Mouse (Mus musculus): ENCODE measurements around the gene Lgmn. TPM values are rescaled to one million over a fixed set of nuclear protein-coding genes. Genes with fewer than 3 reads are reported as not detected.

Gene Lgmn
- polyA plus RNA-seq, 1 experiment from 2014 or later, result 77.1 TPM

GRCm38 (mm10) chr12:102422065-102422464, 17.5 kb downstream of the Lgmn start:
- Histone ChIP-seq H3K27me3 (ENCODE audit: control insufficient read depth, insufficient read depth, low read length) (no peaks in the 10 kb centered on the region), H3K4me1 (replicated peaks; ENCODE audit: control insufficient read depth, insufficient read depth) (0 out of 2 replicates have a peak, but pooled peaks cover 3% of the 10 kb centered on the region), H3K9me3 (ENCODE audit: control insufficient read depth, low read length) (no peaks in the 10 kb centered on the region), H3K4me2 (replicated peaks; ENCODE audit: low read depth) (no peak overlapping the region), H3K36me3 (ENCODE audit: control insufficient read depth, insufficient read depth, low read length) (no peaks in the 10 kb centered on the region), H3K27ac (replicated peaks) (no peak overlapping the region), H3K4me3 (ENCODE audit: low read depth, low read length) (no peak overlapping the region), H3K9ac (ENCODE audit: low read length) (no peak overlapping the region)
- no peak for TF ChIP-seq EP300 (optimal IDR thresholded peaks at IDR 0.05)
- no peak for TF ChIP-seq CTCF (IDR thresholded peaks at IDR 0.05; ENCODE audit: low read depth)
- DNase-seq (ENCODE audit: low spot score) (peak; percentile 56), ATAC-seq (ENCODE audit: low FRiP score, low TSS enrichment) (peak; percentile 78)
- 36% methylated on average over 6 of the region's 6 CpGs for WGBS

GRCm38 (mm10) chr12:102420168-102420890, 19.3 kb downstream of the Lgmn start:
- no peak for ATAC-seq (ENCODE audit: low FRiP score, low TSS enrichment)

GRCm38 (mm10) chr12:102419544-102419943, 20.1 kb downstream of the Lgmn start:
- Histone ChIP-seq H3K4me3 (ENCODE audit: low read depth, low read length) (no peak overlapping the region), H3K36me3 (ENCODE audit: control insufficient read depth, insufficient read depth, low read length) (no peaks in the 10 kb centered on the region), H3K9ac (ENCODE audit: low read length) (no peak overlapping the region), H3K27ac (replicated peaks) (peak overlapping the region; percentile 45), H3K4me1 (replicated peaks; ENCODE audit: control insufficient read depth, insufficient read depth) (0 out of 2 replicates have a peak, but pooled peaks cover 3% of the 10 kb centered on the region), H3K9me3 (ENCODE audit: control insufficient read depth, low read length) (no peaks in the 10 kb centered on the region), H3K4me2 (replicated peaks; ENCODE audit: low read depth) (no peak overlapping the region), H3K27me3 (ENCODE audit: control insufficient read depth, insufficient read depth, low read length) (no peaks in the 10 kb centered on the region)
- WGBS, result 57% methylated on average over 3 of the region's 3 CpGs
- ATAC-seq (ENCODE audit: low FRiP score, low TSS enrichment) (no peak), DNase-seq (ENCODE audit: low spot score) (no peak)
- TF ChIP-seq EP300 (optimal IDR thresholded peaks at IDR 0.05), result no peak
- no peak for TF ChIP-seq CTCF (IDR thresholded peaks at IDR 0.05; ENCODE audit: low read depth)

More at GRCm38 (mm10) chr12:102420168-102420890, 19.3 kb downstream of the Lgmn start:
- TF ChIP-seq EP300 (optimal IDR thresholded peaks at IDR 0.05) (no peak), CTCF (IDR thresholded peaks at IDR 0.05; ENCODE audit: low read depth) (no peak)
- H3K4me3 ChIP-seq (ENCODE audit: low read depth, low read length), result no peak overlapping the region
- WGBS, result 68% methylated on average over 10 of the region's 10 CpGs
- H3K9me3 ChIP-seq (ENCODE audit: control insufficient read depth, low read length), result no peaks in the 10 kb centered on the region
- no peak overlapping the region for H3K4me2 ChIP-seq (replicated peaks; ENCODE audit: low read depth)
- DNase-seq (ENCODE audit: low spot score), result no peak
- H3K9ac ChIP-seq (ENCODE audit: low read length), result no peak overlapping the region
- H3K27ac ChIP-seq (replicated peaks), result peak overlapping the region; percentile 30; the same call in 1 of the 2 replicates
- 0 out of 2 replicates have a peak, but pooled peaks cover 3% of the 10 kb centered on the region for H3K4me1 ChIP-seq (replicated peaks; ENCODE audit: control insufficient read depth, insufficient read depth)
- H3K36me3 ChIP-seq (ENCODE audit: control insufficient read depth, insufficient read depth, low read length), result no peaks in the 10 kb centered on the region
- no peaks in the 10 kb centered on the region for H3K27me3 ChIP-seq (ENCODE audit: control insufficient read depth, insufficient read depth, low read length)

GRCm38 (mm10) chr12:102417701-102418100, 21.9 kb downstream of the Lgmn start:
- Histone ChIP-seq H3K4me1 (replicated peaks; ENCODE audit: control insufficient read depth, insufficient read depth) (0 out of 2 replicates have a peak, but pooled peaks cover 3% of the 10 kb centered on the region), H3K9me3 (ENCODE audit: control insufficient read depth, low read length) (no peaks in the 10 kb centered on the region), H3K36me3 (ENCODE audit: control insufficient read depth, insufficient read depth, low read length) (no peaks in the 10 kb centered on the region), H3K27ac (replicated peaks) (no peak overlapping the region), H3K4me3 (ENCODE audit: low read depth, low read length) (no peak overlapping the region), H3K9ac (ENCODE audit: low read length) (no peak overlapping the region), H3K27me3 (ENCODE audit: control insufficient read depth, insufficient read depth, low read length) (no peaks in the 10 kb centered on the region), H3K4me2 (replicated peaks; ENCODE audit: low read depth) (no peak overlapping the region)
- ATAC-seq (ENCODE audit: low FRiP score, low TSS enrichment) (no peak), DNase-seq (ENCODE audit: low spot score) (no peak)
- TF ChIP-seq CTCF (IDR thresholded peaks at IDR 0.05; ENCODE audit: low read depth) (no peak), EP300 (optimal IDR thresholded peaks at IDR 0.05) (no peak)
- WGBS, result 88% methylated on average over 6 of the region's 6 CpGs

GRCm38 (mm10) chr12:102416955-102417510, 22.6 kb downstream of the Lgmn start:
- Histone ChIP-seq H3K4me1 (replicated peaks; ENCODE audit: control insufficient read depth, insufficient read depth) (0 out of 2 replicates have a peak, but pooled peaks cover 3% of the 10 kb centered on the region), H3K4me2 (replicated peaks; ENCODE audit: low read depth) (no peak overlapping the region), H3K36me3 (ENCODE audit: control insufficient read depth, insufficient read depth, low read length) (no peaks in the 10 kb centered on the region), H3K9me3 (ENCODE audit: control insufficient read depth, low read length) (no peaks in the 10 kb centered on the region), H3K27me3 (ENCODE audit: control insufficient read depth, insufficient read depth, low read length) (no peaks in the 10 kb centered on the region), H3K9ac (ENCODE audit: low read length) (no peak overlapping the region), H3K27ac (replicated peaks) (peak overlapping the region; percentile 19; the same call in 1 of the 2 replicates), H3K4me3 (ENCODE audit: low read depth, low read length) (no peak overlapping the region)
- ATAC-seq (ENCODE audit: low FRiP score, low TSS enrichment) (no peak), DNase-seq (ENCODE audit: low spot score) (no peak)
- TF ChIP-seq EP300 (optimal IDR thresholded peaks at IDR 0.05) (no peak), CTCF (IDR thresholded peaks at IDR 0.05; ENCODE audit: low read depth) (no peak)
- 71% methylated on average over 7 of the region's 7 CpGs for WGBS

GRCm38 (mm10) chr12:102416391-102416837, 23.2 kb downstream of the Lgmn start:
- H3K27me3 ChIP-seq (ENCODE audit: control insufficient read depth, insufficient read depth, low read length), result no peaks in the 10 kb centered on the region
- no peaks in the 10 kb centered on the region for H3K36me3 ChIP-seq (ENCODE audit: control insufficient read depth, insufficient read depth, low read length)
- TF ChIP-seq EP300 (optimal IDR thresholded peaks at IDR 0.05), result no peak
- no peak for TF ChIP-seq CTCF (IDR thresholded peaks at IDR 0.05; ENCODE audit: low read depth)
- H3K4me3 ChIP-seq (ENCODE audit: low read depth, low read length), result no peak overlapping the region
- no peaks in the 10 kb centered on the region for H3K9me3 ChIP-seq (ENCODE audit: control insufficient read depth, low read length)
- H3K27ac ChIP-seq (replicated peaks), result 0 out of 2 replicates have a peak overlapping the region, but pooled peaks have one; percentile 19
- WGBS, result 23% methylated on average over 7 of the region's 7 CpGs
- ATAC-seq (ENCODE audit: low FRiP score, low TSS enrichment) (peak; percentile 74), DNase-seq (ENCODE audit: low spot score) (peak; percentile 28)
- H3K4me2 ChIP-seq (replicated peaks; ENCODE audit: low read depth), result no peak overlapping the region
- H3K4me1 ChIP-seq (replicated peaks; ENCODE audit: control insufficient read depth, insufficient read depth), result no peaks in the 10 kb centered on the region
- no peak overlapping the region for H3K9ac ChIP-seq (ENCODE audit: low read length)

All from stomach, postnatal 0 days (tissue).